9 mouse cellular contexts compared by ENCODE assay signal in the genomic region with DNA sequence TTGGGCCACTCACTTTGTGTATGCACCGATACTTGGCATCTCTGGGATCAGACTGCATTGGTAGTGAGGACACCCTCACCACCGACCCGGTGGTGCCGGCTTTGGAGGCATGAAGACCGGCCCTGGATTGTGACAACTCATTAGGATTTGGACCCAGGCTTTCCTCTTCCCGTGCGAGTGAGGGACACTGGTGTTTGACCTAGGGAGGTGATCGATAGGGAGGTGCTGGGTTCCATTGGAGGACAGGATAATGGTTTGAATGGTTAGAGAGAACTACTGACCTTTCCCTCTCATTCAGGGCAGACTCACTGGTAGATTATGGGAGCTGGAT. TPM values are rescaled to one million over a fixed set of nuclear protein-coding genes. Genes with fewer than 3 reads are reported as not detected.
DNase-seq lines count a peak whose midpoint lies in the region; ATAC-seq and TF ChIP-seq lines count a peak whose summit lies in the region.
"Had no signal": no experiment of that assay in that cellular context is flagged by ENCODE, and none has a peak within 500 bp of the region (broad histone marks: within the 10 kb centered on the region; RNA-seq: fewer than 3 reads in every experiment).

No protein-coding gene starts in this region.

- WGBS in heart, embryonic 13.5 days = 1% methylated on average over 8 of the region's 8 CpGs
- under 1% methylated on average over 8 of the region's 8 CpGs for WGBS in forebrain, embryonic 16.5 days
- 3% methylated on average over 8 of the region's 8 CpGs for WGBS in liver, postnatal 0 days (ENCODE audit: insufficient replicate concordance)

- in situ Hi-C loops in ES-E14 (cut with MboI; ENCODE audit: low sequenced_read_pairs in 2 of 2, unreplicated experiment in 2 of 2) = no loop called here

- no peaks in the 10 kb centered on the region for H3K27me3 ChIP-seq in heart, embryonic 13.5 days (replicated peaks)
- H3K27me3 ChIP-seq in forebrain, embryonic 16.5 days (replicated peaks; ENCODE audit: control insufficient read depth, insufficient read depth, low read length) = no peaks in the 10 kb centered on the region
- H3K27me3 ChIP-seq in liver, postnatal 0 days (ENCODE audit: insufficient read depth, low read length) = no peaks in the 10 kb centered on the region

- intact Hi-C loops in gastrocnemius, postnatal 36 days (cut with DNase I) = no loop called here

- peaks cover 66% of the 10 kb centered on the region for H3K4me1 ChIP-seq in heart, embryonic 13.5 days
- H3K4me1 ChIP-seq in ES-E14 (ENCODE audit: control insufficient read depth in 2 of 2, insufficient read depth in 2 of 2, low read length in 2 of 2, poor library complexity in 1 of 2) = peaks cover 1 to 9% of the 10 kb centered on the region in 2 experiments; a peak in 2 of 4 replicates
- H3K4me1 ChIP-seq in forebrain, embryonic 16.5 days (replicated peaks; ENCODE audit: control insufficient read depth, insufficient read depth, low read length) = peaks cover 25% of the 10 kb centered on the region
- H3K4me1 ChIP-seq in liver, postnatal 0 days (ENCODE audit: insufficient read depth) = peaks cover 43% of the 10 kb centered on the region

- H3K9ac ChIP-seq in heart, embryonic 13.5 days = peak overlapping the region; percentile 98
- H3K9ac ChIP-seq in ES-E14 (ENCODE audit: insufficient read depth, low read depth, low read length, poor library complexity, severe bottlenecking) = peak overlapping the region; percentile 91
- peak overlapping the region; percentile 91 for H3K9ac ChIP-seq in forebrain, embryonic 16.5 days (replicated peaks; ENCODE audit: low read depth, low read length)
- H3K9ac ChIP-seq in liver, postnatal 0 days (replicated peaks) = peak overlapping the region; percentile 88

- H3K27ac ChIP-seq in heart, embryonic 13.5 days (replicated peaks) = peak overlapping the region; percentile 96
- H3K27ac ChIP-seq in ES-E14 (ENCODE audit: insufficient read depth, low read depth, low read length, poor library complexity, severe bottlenecking) = no peak overlapping the region
- H3K27ac ChIP-seq in forebrain, embryonic 16.5 days (ENCODE audit: low read length) = no peak overlapping the region; the same call in 1 of the 2 replicates
- H3K27ac ChIP-seq in liver, postnatal 0 days (ENCODE audit: low read depth) = peak overlapping the region; percentile 96

- TF ChIP-seq EP300 in liver, postnatal 0 days (IDR thresholded peaks at IDR 0.05; ENCODE audit: low read depth) = no peak

- no peak for DNase-seq in heart, adult 9 months (ENCODE audit: low spot score in 2 of 2)
- DNase-seq in ES-E14 (ENCODE audit: low read depth, low spot score) = no peak
- DNase-seq in liver, postnatal 0 days = peak; percentile 57
- DNase-seq in gastrocnemius, postnatal 36 days = no peak
- no peak for DNase-seq in ovary, postnatal 36 days (ENCODE audit: low spot score)
- no peak for DNase-seq in spleen, postnatal 10 days (ENCODE audit: low spot score in 2 of 2)

- peak overlapping the region; percentile 90 for H3K4me2 ChIP-seq in heart, embryonic 13.5 days
- peak overlapping the region; percentile 80 for H3K4me2 ChIP-seq in forebrain, embryonic 16.5 days (ENCODE audit: low read length)
- H3K4me2 ChIP-seq in liver, postnatal 0 days (ENCODE audit: low read depth, low read length) = peak overlapping the region; percentile 88

- peak overlapping the region; percentile 96 for H3K4me3 ChIP-seq in heart, embryonic 13.5 days
- peak overlapping the region; percentile 91 for H3K4me3 ChIP-seq in ES-E14 (ENCODE audit: insufficient read depth in 1 of 2, low read depth in 1 of 2, low read length in 2 of 2, poor library complexity in 1 of 2, severe bottlenecking in 1 of 2)
- H3K4me3 ChIP-seq in forebrain, embryonic 16.5 days (replicated peaks; ENCODE audit: low read length) = peak overlapping the region; percentile 91
- H3K4me3 ChIP-seq in liver, postnatal 0 days (ENCODE audit: low read depth, low read length) = peak overlapping the region; percentile 82

- TF ChIP-seq CTCF in liver, postnatal 0 days (IDR thresholded peaks at IDR 0.05; ENCODE audit: low read depth) = no peak

- H3K36me3 ChIP-seq in heart, embryonic 13.5 days = peaks cover 15% of the 10 kb centered on the region
- no peaks in the 10 kb centered on the region; the same call in 1 of the 2 replicates for H3K36me3 ChIP-seq in ES-E14 (ENCODE audit: control insufficient read depth, insufficient read depth, low read length, poor library complexity, severe bottlenecking)
- H3K36me3 ChIP-seq in forebrain, embryonic 16.5 days (ENCODE audit: control insufficient read depth, insufficient read depth) = no peaks in the 10 kb centered on the region
- no peaks in the 10 kb centered on the region for H3K36me3 ChIP-seq in liver, postnatal 0 days (replicated peaks; ENCODE audit: insufficient read depth, low read length)

- ATAC-seq in heart, embryonic 13.5 days (ENCODE audit: extremely low read depth, insufficient number of reproducible peaks, low FRiP score, low TSS enrichment) = no peak
- peak; percentile 34; the same call in 1 of the 2 replicates for ATAC-seq in forebrain, embryonic 16.5 days
- peak; percentile 24 for ATAC-seq in liver, postnatal 0 days

- H3K9me3 ChIP-seq in heart, embryonic 13.5 days = no peaks in the 10 kb centered on the region
- no peaks in the 10 kb centered on the region for H3K9me3 ChIP-seq in ES-E14 (ENCODE audit: control insufficient read depth, insufficient read depth, low read depth, low read length)
- H3K9me3 ChIP-seq in forebrain, embryonic 16.5 days (ENCODE audit: control insufficient read depth, low read length) = no peaks in the 10 kb centered on the region
- H3K9me3 ChIP-seq in liver, postnatal 0 days (ENCODE audit: low read length) = no peaks in the 10 kb centered on the region

TF ChIP-seq in ES-E14, 5 proteins besides CTCF, POLR2A, EP300 and RAD21:
- no peak for TF ChIP-seq CHD2 (IDR thresholded peaks at IDR 0.05; ENCODE audit: low read depth, low read length)
- no peak for TF ChIP-seq MAFK (IDR thresholded peaks at IDR 0.05; ENCODE audit: insufficient read depth, low read depth, low read length)
- TF ChIP-seq ZC3H11A (IDR thresholded peaks at IDR 0.05; ENCODE audit: borderline replicate concordance, low read depth, low read length) = no peak
- no peak for TF ChIP-seq HCFC1 (IDR thresholded peaks at IDR 0.05; ENCODE audit: borderline replicate concordance, insufficient read depth, low read length)
- no peak for TF ChIP-seq ZNF384 (IDR thresholded peaks at IDR 0.05; ENCODE audit: low read depth, low read length)

RNA-seq across cellular contexts. Expression of gene Mgrn1, which starts 0.6 kb away (rescaled TPM):
- 107 TPM in 2 replicates for polyA plus RNA-seq in heart, embryonic 13.5 days (2015; fragmentation: Nextera tagmentation; extraction: Ambion mirVana)
- total RNA-seq in ES-E14 (2012; rRNA removed) = 24.0 and 25.7 TPM in 2 replicates
- 104 and 108 TPM in 2 replicates for polyA plus RNA-seq in forebrain, embryonic 16.5 days (2015; fragmentation: Nextera tagmentation; extraction: Ambion mirVana)
- 34.8 and 36.7 TPM in 2 replicates for polyA plus RNA-seq in liver, postnatal 0 days (2015; fragmentation: Nextera tagmentation; extraction: Ambion mirVana)
- 10 to 100 TPM; 49.4 to 52.7 TPM for total RNA-seq in gastrocnemius, postnatal 36 days (2021)

RNA-seq across cellular contexts. Expression of gene Ubald1, which starts 6.5 kb away (rescaled TPM):
- 24.4 and 26.6 TPM in 2 replicates for polyA plus RNA-seq in heart, embryonic 13.5 days (2015; fragmentation: Nextera tagmentation; extraction: Ambion mirVana)
- 26.7 and 41.3 TPM in 2 replicates for total RNA-seq in ES-E14 (2012; rRNA removed)
- 49.9 and 51.8 TPM in 2 replicates for polyA plus RNA-seq in forebrain, embryonic 16.5 days (2015; fragmentation: Nextera tagmentation; extraction: Ambion mirVana)
- 15.6 and 16.7 TPM in 2 replicates for polyA plus RNA-seq in liver, postnatal 0 days (2015; fragmentation: Nextera tagmentation; extraction: Ambion mirVana)
- 10 to 100 TPM; 31.9 to 38.9 TPM for total RNA-seq in gastrocnemius, postnatal 36 days (2021)

RNA-seq across cellular contexts. Expression of gene 4930562C15Rik, which starts 51.4 kb away (rescaled TPM):
- polyA plus RNA-seq in heart, embryonic 13.5 days (2015; fragmentation: Nextera tagmentation; extraction: Ambion mirVana) = 0.15 and 0.32 TPM in 2 replicates
- total RNA-seq in ES-E14 (2012; rRNA removed) = 0.09 and 0.21 TPM in 2 replicates
- polyA plus RNA-seq in forebrain, embryonic 16.5 days (2015; fragmentation: Nextera tagmentation; extraction: Ambion mirVana) = 0.15 and 0.80 TPM in 2 replicates
- polyA plus RNA-seq in liver, postnatal 0 days (2015; fragmentation: Nextera tagmentation; extraction: Ambion mirVana) = 0.09 TPM in 1 of 2 replicates, not detected in the other
- not detected for total RNA-seq in gastrocnemius, postnatal 36 days (2021)
- total RNA-seq: layer of hippocampus, postnatal 14 days had no signal

RNA-seq across cellular contexts. Expression of gene Nudt16l1, which starts 51.9 kb away (rescaled TPM):
- polyA plus RNA-seq in heart, embryonic 13.5 days (2015; fragmentation: Nextera tagmentation; extraction: Ambion mirVana) = 105 and 113 TPM in 2 replicates
- total RNA-seq in ES-E14 (2012; rRNA removed) = 39.6 and 40.0 TPM in 2 replicates
- polyA plus RNA-seq in forebrain, embryonic 16.5 days (2015; fragmentation: Nextera tagmentation; extraction: Ambion mirVana) = 139 and 148 TPM in 2 replicates
- polyA plus RNA-seq in liver, postnatal 0 days (2015; fragmentation: Nextera tagmentation; extraction: Ambion mirVana) = 38.9 and 40.2 TPM in 2 replicates
- 10 to 100 TPM; 12.4 to 12.8 TPM for total RNA-seq in gastrocnemius, postnatal 36 days (2021)

Comparison
In these comparisons a context has a peak if more than half of its experiments do, and no peak if none do; other contexts are left out.
1. H3K27ac ChIP-seq: peak in heart, embryonic 13.5 days (single experiment) and liver, postnatal 0 days (single experiment); none in ES-E14 (single experiment) and forebrain, embryonic 16.5 days (single experiment).
2. Peak in every context shown above with its lines, with median percentiles within 50 percentile points of each other: H3K4me2 ChIP-seq, H3K4me3 ChIP-seq and H3K9ac ChIP-seq.